Mouse (Mus musculus) frontal cortex, postnatal 36 days (tissue): ENCODE measurements around the gene Tpcn1.
"Not testable (repeated sequence)": the region's sequence is repeated elsewhere in the genome, so short reads cannot be mapped to it uniquely, and the experiment has no call there.

ENCODE experiments used
- DNase-seq, 2 experiments: peaks; one replicate each; pipeline ENCODE4 v3.0.0; 2022; ENCODE audit warnings: low spot score in 2 of 2

Tpcn1 gene

GRCm38 (mm10) chr5:120512911-120513555 lies 75.4 kb downstream of the Tpcn1 start:
- DNase-seq = no peak

GRCm38 (mm10) chr5:120511643-120512220 lies 76.7 kb downstream of the Tpcn1 start:
- no peak for DNase-seq

- peak; percentile 82 to 84 for DNase-seq
Observed at GRCm38 (mm10) chr5:120510982-120511642, 77.4 kb downstream of the Tpcn1 start, which contains the start of gene Slc8b1. Slc8b1 (plus strand) TSS chr5:120511168.

- no peak for DNase-seq
Observed at GRCm38 (mm10) chr5:120507311-120507710, 81.2 kb downstream of the Tpcn1 start.

- DNase-seq = no peak
Observed at GRCm38 (mm10) chr5:120506490-120506889, 82.0 kb downstream of the Tpcn1 start.

- no peak for DNase-seq
Observed at GRCm38 (mm10) chr5:120505781-120506180, 82.7 kb downstream of the Tpcn1 start.

- DNase-seq = peak; percentile 74
Observed at GRCm38 (mm10) chr5:120505368-120505767, 83.1 kb downstream of the Tpcn1 start.

- peak; percentile 63 to 68 for DNase-seq
Observed at GRCm38 (mm10) chr5:120503144-120503795, 85.2 kb downstream of the Tpcn1 start, which contains the start of gene Plbd2. Plbd2 (minus strand) TSS chr5:120503625.

- DNase-seq = peak in 1 of 2 experiments; percentile 21
Observed at GRCm38 (mm10) chr5:120502675-120503143, 85.8 kb downstream of the Tpcn1 start.

- DNase-seq = peak; percentile 30 to 60
Observed at GRCm38 (mm10) chr5:120502147-120502621, 86.3 kb downstream of the Tpcn1 start.

GRCm38 (mm10) chr5:120500609-120501008 lies 87.9 kb downstream of the Tpcn1 start:
- not testable (repeated sequence) for DNase-seq

- no peak for DNase-seq
Observed at GRCm38 (mm10) chr5:120499202-120499601, 89.3 kb downstream of the Tpcn1 start.

- no peak for DNase-seq
Observed at GRCm38 (mm10) chr5:120497071-120497470, 91.4 kb downstream of the Tpcn1 start.

- DNase-seq = no peak
Observed at GRCm38 (mm10) chr5:120495703-120496226, 92.7 kb downstream of the Tpcn1 start.

- DNase-seq = no peak
Observed at GRCm38 (mm10) chr5:120495064-120495702, 93.3 kb downstream of the Tpcn1 start.

- no peak for DNase-seq
Observed at GRCm38 (mm10) chr5:120493873-120494395, 94.5 kb downstream of the Tpcn1 start.

- DNase-seq = no peak
Observed at GRCm38 (mm10) chr5:120493440-120493839, 95.0 kb downstream of the Tpcn1 start.

GRCm38 (mm10) chr5:120492437-120492836 lies 96.0 kb downstream of the Tpcn1 start:
- DNase-seq = peak; percentile 36 to 51

GRCm38 (mm10) chr5:120490679-120491192 lies 97.7 kb downstream of the Tpcn1 start:
- peak in 1 of 2 experiments; percentile 52 for DNase-seq

GRCm38 (mm10) chr5:120487844-120488243 lies 100.6 kb downstream of the Tpcn1 start:
- no peak for DNase-seq
